Mouse (Mus musculus) brain, embryonic 14.5 days (tissue): ENCODE results near the gene Slc30a3. TPM values are rescaled to one million over a fixed set of nuclear protein-coding genes. Genes with fewer than 3 reads are reported as not detected.

Experiments used
- DNase-seq: peaks from one replicate; pipeline ENCODE4 v3.0.0-alpha.2; 2011; ENCODE audit warnings: low read depth
- CTCF ChIP-seq: fragments of 200-500 bp; IDR thresholded peaks from 2 replicates; pipeline ENCODE4 v1.5.1; 2012; ENCODE audit warnings: inconsistent platforms, mild to moderate bottlenecking, moderate library complexity, borderline replicate concordance; ENCODE audit not compliant: insufficient read depth, insufficient read length; ENCODE audit errors: extremely low read depth
- POLR2A ChIP-seq: fragments of 200-500 bp; IDR thresholded peaks from 2 replicates; pipeline ENCODE4 v1.6.1; 2012; ENCODE audit warnings: mild to moderate bottlenecking, inconsistent platforms, borderline replicate concordance; ENCODE audit not compliant: poor library complexity, insufficient read depth, insufficient read length, severe bottlenecking; ENCODE audit errors: extremely low read depth
- polyA plus RNA-seq: library from polyadenylated mRNA; depleted of rRNA; stranded (reverse); fragments of >200 nt; gene quantifications from 2 replicates; pipeline ENCODE4 v1.2.3, GENCODE M21; 2012; rRNA removed

Slc30a3 gene
- polyA plus RNA-seq = 21.2 and 31.6 TPM in 2 replicates

DNA sequence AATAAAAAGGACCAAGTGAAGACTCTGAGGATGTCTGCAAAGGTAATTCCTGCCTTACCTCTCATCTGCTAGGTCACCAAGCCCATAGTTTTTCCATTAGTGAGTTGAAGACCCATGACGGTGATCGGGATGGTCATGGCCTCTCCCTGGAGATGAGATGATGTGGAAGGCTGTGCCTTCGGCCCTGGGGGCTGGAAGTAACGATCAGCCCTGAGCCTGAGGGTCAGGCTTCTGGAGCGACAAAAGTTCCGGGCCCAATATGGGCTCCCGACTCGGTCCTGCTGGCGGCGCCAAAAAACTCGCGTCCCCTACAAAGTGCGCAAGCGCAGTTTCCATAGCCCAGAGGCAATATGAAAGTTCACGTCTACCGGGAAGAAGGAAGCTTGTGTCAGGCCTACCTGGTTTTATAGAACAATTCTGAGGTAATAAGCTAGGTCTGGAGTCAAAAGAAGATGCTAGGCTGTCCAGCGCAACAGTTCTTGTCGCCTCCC is at the start of gene Slc30a3:
Gene Slc30a3, minus strand, starts transcription at position 238 of the 491 bp plus-strand sequence.
- no peak for DNase-seq
- TF ChIP-seq CTCF (no peak), POLR2A (no peak)

DNA sequence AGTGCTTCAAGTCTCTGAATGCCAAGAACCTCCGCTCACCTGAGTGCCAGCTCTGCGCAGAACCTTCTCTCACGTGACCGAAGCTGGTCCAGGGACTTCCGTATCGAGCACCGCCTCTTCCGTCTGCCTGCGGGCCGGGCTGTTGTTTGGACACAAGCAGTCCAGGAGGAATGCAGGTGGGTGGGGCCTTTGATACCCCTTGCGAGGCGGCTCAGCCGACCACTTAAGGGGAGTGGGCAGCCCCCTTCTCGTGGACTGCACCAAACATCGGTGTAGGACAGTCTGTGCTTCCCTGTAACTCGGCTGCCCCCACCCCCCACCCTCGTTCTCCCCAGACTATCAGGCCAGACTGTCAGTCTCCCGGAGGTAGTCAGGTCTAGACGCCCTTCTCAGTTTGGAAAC is 46.1 kb upstream of the Slc30a3 start, which contains the start of gene Mpv17:
Gene Mpv17, minus strand, starts transcription at position 100 of the 402 bp plus-strand sequence.
- DNase-seq = peak; percentile 95
- peak; percentile 63; the same call in 1 of the 2 replicates for TF ChIP-seq POLR2A
- TF ChIP-seq CTCF = no peak

DNA sequence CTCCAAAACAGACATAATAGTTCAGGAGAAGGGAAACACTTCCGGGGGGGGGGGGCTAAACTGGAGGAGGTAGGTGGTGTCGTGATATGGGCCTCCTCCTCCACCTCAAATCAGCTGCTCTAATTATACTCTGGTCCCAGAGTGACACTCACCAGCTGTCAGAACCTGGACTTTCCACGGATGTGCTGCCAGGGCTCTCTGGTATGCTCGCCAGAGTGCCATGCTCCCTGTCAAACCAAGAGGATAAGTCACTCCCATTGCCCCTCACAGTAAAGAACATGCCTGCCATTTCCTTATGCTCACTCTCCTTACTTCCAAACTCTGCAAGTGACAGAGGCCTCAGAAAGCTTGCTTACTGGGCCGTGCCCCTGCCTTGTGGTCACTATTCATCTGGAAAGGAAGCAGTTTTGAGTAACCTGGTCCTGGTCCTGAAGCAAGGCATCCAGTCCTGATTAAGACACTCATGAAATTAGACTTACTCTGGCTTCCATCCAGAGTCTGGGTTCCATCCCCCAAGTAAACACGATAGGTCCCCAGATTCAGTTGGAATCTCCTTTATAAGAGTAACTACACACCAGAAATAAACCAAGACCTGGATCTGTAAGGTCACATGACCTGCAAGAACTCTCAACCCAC is 45.6 kb upstream of the Slc30a3 start:
- DNase-seq = no peak
- TF ChIP-seq POLR2A = no peak
- TF ChIP-seq CTCF = no peak

DNA sequence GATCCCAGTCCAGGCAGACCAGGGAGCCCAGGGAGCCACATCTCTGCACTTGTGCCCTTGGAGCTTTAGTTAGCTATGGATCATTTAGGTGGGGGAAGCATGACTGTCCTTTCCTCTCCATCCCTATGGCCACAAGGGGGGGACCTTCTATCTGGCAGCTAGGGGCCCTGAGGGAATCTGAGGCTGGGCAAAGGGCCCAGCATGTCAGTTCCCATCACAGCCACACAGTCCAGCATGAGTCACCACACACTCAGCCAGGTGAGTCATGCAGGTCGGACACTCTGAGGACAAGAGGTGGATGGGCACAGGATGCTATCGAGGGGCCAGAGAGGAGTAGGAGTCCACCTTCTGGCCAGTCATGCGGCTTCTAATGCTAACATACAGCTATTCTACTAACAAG is 43.7 kb upstream of the Slc30a3 start:
- DNase-seq = no peak
- TF ChIP-seq CTCF (no peak), POLR2A (no peak)

DNA sequence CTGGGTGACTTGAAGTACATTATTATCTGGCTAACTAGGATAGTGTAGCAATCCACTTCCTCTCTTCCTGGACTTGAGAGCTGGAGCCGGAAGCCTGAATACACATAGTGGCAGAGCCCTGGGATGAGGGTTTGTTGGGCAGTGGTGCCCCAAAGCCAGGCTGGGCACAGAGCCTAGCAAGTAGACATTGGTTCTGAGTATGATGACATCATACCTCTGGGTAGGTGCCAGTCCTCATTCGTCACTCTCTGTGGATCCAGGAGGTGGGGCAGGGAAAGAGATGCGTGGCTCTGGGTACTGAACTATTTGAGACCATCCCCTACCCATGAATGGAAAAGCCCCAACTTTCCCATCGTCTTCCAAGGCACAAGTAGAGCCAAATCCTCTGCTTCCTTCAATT is 41.7 kb upstream of the Slc30a3 start:
- TF ChIP-seq POLR2A = no peak
- no peak for TF ChIP-seq CTCF
- no peak for DNase-seq

DNA sequence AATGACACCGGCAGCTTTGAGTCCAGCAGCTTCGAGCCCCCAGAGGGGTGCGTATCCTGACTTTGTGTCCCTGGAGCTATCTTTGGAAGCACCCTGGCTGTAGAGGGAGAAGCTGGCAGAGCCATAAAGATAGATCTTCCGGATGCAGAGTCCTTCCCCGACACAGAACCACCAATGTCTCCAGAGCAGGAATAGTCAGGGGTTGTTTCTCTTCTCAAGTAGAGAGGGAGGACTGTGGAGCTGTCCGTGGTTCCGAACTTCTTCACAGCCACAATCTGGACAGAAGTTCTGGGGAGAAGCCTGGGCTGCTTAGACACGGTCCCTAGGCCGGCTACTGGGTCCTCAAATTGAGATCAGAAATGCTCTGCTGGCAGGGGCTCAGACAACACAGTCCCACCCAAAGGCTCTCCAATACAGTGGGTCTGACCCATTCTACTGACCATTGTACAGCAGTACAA is 31.0 kb upstream of the Slc30a3 start:
- no peak for DNase-seq
- TF ChIP-seq CTCF = no peak
- TF ChIP-seq POLR2A = no peak

DNA sequence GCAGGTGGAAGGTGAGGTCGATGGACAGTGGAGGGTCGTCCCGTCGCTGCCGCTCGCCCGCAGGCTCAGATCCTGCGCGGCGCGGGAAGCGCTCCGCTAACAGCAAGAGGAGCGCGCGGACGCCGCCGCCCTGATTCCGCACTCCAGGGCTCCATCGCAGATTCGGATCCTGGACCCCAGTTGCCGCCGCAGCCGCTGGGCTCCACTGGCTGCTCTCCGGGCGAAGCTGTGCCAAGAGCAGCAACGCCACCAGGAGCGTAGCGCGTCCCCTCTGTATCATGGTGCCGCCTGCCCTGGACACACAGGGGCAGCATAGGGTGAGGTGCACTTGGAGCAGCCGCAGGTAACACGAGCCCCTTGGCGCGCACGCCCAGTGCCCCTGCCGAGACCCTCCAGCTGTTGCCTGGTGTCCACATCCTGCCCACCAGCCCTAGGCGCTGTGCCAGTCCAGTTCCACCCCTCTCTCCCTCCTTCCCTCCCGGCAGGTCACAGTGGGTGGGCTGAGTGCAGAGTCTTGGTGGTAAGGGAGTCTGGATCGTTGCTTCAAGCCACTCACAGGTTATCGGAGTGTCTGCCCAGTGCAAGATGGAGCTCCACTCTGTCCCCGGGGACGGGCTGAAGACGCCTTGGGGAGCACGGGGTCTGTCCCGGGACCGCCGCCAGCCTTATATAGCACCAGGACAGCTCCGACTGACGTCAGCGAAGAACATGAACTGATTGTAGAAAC is 30.4 kb upstream of the Slc30a3 start, which contains the start of gene Ucn:
Gene Ucn, minus strand, starts transcription at position 589 of the 727 bp plus-strand sequence.
- peak; percentile 3 for DNase-seq
- TF ChIP-seq CTCF = no peak
- TF ChIP-seq POLR2A = no peak

DNA sequence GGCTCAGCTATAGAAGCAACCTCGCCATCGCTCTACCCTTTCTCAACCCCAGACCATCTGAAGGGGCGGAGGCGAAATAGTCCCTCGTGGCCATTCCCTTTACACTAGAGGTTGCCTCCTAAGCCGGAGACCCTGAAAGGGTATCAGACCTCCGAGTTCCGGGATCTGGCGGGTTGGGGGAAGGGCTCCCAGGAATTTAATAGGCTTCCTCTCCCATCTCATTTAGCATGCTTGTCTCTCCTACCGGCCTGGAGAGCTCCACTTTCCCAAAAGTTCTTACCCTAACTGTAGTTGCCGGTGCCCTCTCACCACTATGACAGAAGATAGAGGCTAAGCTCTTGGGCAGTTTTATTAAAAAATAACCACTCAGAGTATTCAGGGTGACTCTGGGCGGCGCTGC is 29.6 kb upstream of the Slc30a3 start:
- DNase-seq = no peak
- TF ChIP-seq POLR2A = no peak
- TF ChIP-seq CTCF = no peak

DNA sequence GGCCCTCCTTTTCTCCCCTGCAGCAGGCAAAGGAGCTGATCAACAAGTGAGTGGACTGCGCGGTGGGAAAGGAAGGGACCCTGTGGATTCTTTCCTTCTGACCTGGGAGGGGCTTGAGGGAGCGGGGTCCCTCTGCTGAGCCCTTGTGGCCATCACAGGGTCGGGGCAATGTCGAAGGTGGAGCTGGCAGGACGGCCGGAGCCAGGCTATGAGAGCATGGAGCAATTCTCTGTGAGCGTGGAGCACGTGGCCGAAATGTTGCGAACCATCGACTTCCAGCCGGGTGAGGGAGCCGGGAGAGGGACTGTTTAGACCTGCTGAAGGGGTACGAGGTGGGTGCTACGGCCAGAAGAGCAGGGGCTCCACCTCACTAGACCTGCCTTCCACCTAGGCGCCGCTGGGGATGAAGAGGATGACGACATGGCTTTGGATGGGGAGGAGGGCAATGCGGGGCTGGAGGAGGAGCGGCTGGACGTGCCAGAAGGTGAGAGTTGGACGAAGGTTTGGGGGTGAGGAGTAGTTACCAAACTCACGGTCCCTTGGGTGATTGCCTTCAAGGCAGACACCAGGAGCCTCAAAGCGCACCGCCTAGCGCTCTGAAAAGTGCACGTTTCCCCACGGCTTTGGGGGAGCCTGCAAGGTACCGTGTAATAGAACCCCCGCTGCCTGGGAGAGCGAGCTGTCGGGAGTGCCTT is 28.8 kb upstream of the Slc30a3 start:
- TF ChIP-seq POLR2A (no peak), CTCF (no peak)
- no peak for DNase-seq

DNA sequence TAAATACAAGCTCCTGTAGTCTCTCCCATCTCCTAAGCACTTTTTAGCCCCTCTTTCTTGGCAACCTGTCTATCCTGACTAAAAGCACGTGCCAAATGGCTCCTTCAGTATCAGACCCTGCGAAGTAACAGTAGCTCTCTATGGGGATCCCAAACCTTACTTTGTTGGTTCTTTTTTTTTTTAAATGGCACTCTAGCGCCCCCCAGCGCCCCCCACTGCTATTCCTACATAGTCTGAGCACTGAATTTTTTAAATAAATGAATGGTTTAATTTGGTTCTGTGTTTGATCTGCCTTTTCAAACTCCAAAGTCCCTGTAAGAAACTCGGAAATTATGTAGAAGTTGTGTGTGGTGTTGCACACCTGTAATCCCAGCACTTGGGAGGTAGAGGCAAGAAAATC is 18.0 kb upstream of the Slc30a3 start:
- no peak for TF ChIP-seq POLR2A
- no peak for TF ChIP-seq CTCF
- no peak for DNase-seq

DNA sequence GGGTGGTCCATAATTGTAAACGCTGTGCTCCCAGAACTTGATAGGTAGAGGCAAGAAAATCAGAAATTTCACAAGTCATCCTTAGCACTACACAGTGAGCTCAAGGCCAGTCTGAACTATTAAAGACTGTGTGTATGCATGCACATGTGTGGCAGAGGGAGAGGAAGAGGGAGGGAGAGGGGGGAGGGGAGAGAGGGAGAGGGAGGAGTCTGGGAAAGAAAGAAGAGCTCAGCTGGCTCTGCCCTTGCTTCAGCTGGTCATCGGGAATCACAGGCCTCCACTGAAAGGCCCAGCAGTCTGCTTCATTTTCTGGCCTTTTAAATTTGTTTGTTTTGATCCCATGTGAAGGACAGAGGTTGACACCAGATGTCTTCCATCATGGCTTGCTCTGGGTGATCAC is 15.4 kb upstream of the Slc30a3 start:
- TF ChIP-seq POLR2A = no peak
- TF ChIP-seq CTCF = no peak
- DNase-seq = no peak
